Mouse (Mus musculus) kidney, adult 2 months (tissue): Measurements from ENCODE around the gene Egfl7.

Experiments
- CTCF ChIP-seq: fragments of 200-500 bp; conservative IDR thresholded peaks from 2 replicates; pipeline ENCODE4 v1.5.1; 2011; ENCODE audit warnings: low read depth, mild to moderate bottlenecking, control low read depth, low read length, moderate library complexity, mixed read lengths; ENCODE audit not compliant: insufficient read depth, insufficient read length
- POLR2A ChIP-seq: fragments of 200-500 bp; IDR thresholded peaks from one replicate; pipeline ENCODE4 v1.6.1; 2011; ENCODE audit warnings: low read depth, low read length, control low read depth

- TF ChIP-seq CTCF (no peak), POLR2A (no peak)
Observed at GRCm38 (mm10) chr2:26615459-26616124, 35.8 kb downstream of the Egfl7 start.
